Mouse (Mus musculus) kidney, embryonic 16.5 days (tissue): ENCODE results near the gene Ankrd2. TPM values are rescaled to one million over a fixed set of nuclear protein-coding genes. Genes with fewer than 3 reads are reported as not detected.

ENCODE experiments used
- ATAC-seq: fragments of 200-750 bp; cut with Nextera tagmentation; 2 replicates; pipeline ENCODE4 v1.8.0; 2017; ENCODE audit warnings: moderate TSS enrichment; ENCODE audit not compliant: low FRiP score, low TSS enrichment
- H3K27ac ChIP-seq: fragments of 300-500 bp; sonication (generic); 2 replicates; pipeline ENCODE4 v1.5.1; 2014; ENCODE audit warnings: low read length
- H3K27me3 ChIP-seq: fragments of 300-500 bp; sonication (generic); 2 replicates; pipeline ENCODE4 v1.6.1; 2014; ENCODE audit warnings: low read length, control low read depth, mixed read lengths; ENCODE audit not compliant: insufficient read depth
- H3K36me3 ChIP-seq: fragments of 300-500 bp; sonication (generic); 2 replicates; pipeline ENCODE4 v1.6.1; 2014; ENCODE audit warnings: low read length, control low read depth, mixed read lengths; ENCODE audit not compliant: insufficient read depth
- H3K4me1 ChIP-seq: fragments of 300-500 bp; sonication (generic); 2 replicates; pipeline ENCODE4 v1.6.1; 2014; ENCODE audit warnings: low read length, control low read depth, mixed read lengths; ENCODE audit not compliant: insufficient read depth
- H3K4me2 ChIP-seq: fragments of 300-500 bp; sonication (generic); replicated peaks from 2 replicates; pipeline ENCODE4 v1.6.1; 2014; ENCODE audit warnings: low read depth, low read length
- H3K4me3 ChIP-seq: fragments of 300-500 bp; sonication (generic); 2 replicates; pipeline ENCODE4 v1.5.1; 2014; ENCODE audit warnings: mild to moderate bottlenecking, low read length
- H3K9ac ChIP-seq: fragments of 300-500 bp; sonication (generic); replicated peaks from 2 replicates; pipeline ENCODE4 v1.6.1; 2014; ENCODE audit warnings: low read length
- H3K9me3 ChIP-seq: fragments of 300-500 bp; sonication (generic); 2 replicates; pipeline ENCODE4 v1.6.1; 2016; ENCODE audit warnings: low read length, control low read depth
- WGBS: fragments of 180-500 bp; shearing (Covaris S2); extraction: QIAGEN DNeasy Blood & Tissue Kit; methylation state at CpG from one replicate; pipeline ENCODE4 v1.1.7; 2014; 5-methylcytosine and 5-hydroxymethylcytosine counted together
- polyA plus RNA-seq: library from polyadenylated mRNA; unstranded; fragments of >200 nt; fragmentation: Nextera tagmentation; extraction: Ambion mirVana; gene quantifications from 2 replicates; pipeline ENCODE4 v1.2.1, GENCODE M21; 2015

Ankrd2 gene
- polyA plus RNA-seq = not detected in 2 replicates

GRCm38 (mm10) chr19:42035456-42036248, at the start of gene Ankrd2:
Ankrd2 (plus strand) TSS chr19:42036000.
- WGBS = 60% methylated on average over 19 of the region's 19 CpGs
- H3K4me2 ChIP-seq = no peak within 1 kb of the TSS
- peak; percentile 84 for ATAC-seq
- 0 out of 2 replicates have a peak, but pooled peaks cover 9% of the 10 kb centered on the region for H3K36me3 ChIP-seq
- no peaks in the 10 kb centered on the region for H3K9me3 ChIP-seq
- H3K9ac ChIP-seq = no peak within 1 kb of the TSS
- H3K4me3 ChIP-seq = no peak within 1 kb of the TSS
- H3K27ac ChIP-seq = 0 out of 2 replicates have a peak within 1 kb of the TSS, but pooled peaks have one; percentile 20
- H3K27me3 ChIP-seq = no peaks in the 10 kb centered on the region
- H3K4me1 ChIP-seq = 0 out of 2 replicates have a peak, but pooled peaks cover 7% of the 10 kb centered on the region

GRCm38 (mm10) chr19:41987206-41987605, 48.6 kb upstream of the Ankrd2 start:
- Histone ChIP-seq H3K27ac (peak overlapping the region; percentile 75), H3K27me3 (no peaks in the 10 kb centered on the region), H3K4me3 (no peak overlapping the region), H3K9me3 (no peaks in the 10 kb centered on the region), H3K4me2 (no peak overlapping the region), H3K4me1 (peaks cover 44% of the 10 kb centered on the region), H3K36me3 (no peaks in the 10 kb centered on the region), H3K9ac (0 out of 2 replicates have a peak overlapping the region, but pooled peaks have one; percentile 16)
- WGBS = 51% methylated on average over 4 of the region's 4 CpGs
- peak; percentile 82 for ATAC-seq

- no peak for ATAC-seq
Observed at GRCm38 (mm10) chr19:41989810-41990209, 46.0 kb upstream of the Ankrd2 start.

GRCm38 (mm10) chr19:41991926-41992477, 43.8 kb upstream of the Ankrd2 start:
- Histone ChIP-seq H3K27me3 (no peaks in the 10 kb centered on the region), H3K36me3 (no peaks in the 10 kb centered on the region), H3K9me3 (no peaks in the 10 kb centered on the region), H3K27ac (peak overlapping the region; percentile 94), H3K9ac (peak overlapping the region; percentile 28), H3K4me3 (no peak overlapping the region), H3K4me2 (peak overlapping the region; percentile 24; the same call in 1 of the 2 replicates), H3K4me1 (peaks cover 77% of the 10 kb centered on the region)
- 21% methylated on average over 6 of the region's 6 CpGs for WGBS
- peak; percentile 20; the same call in 1 of the 2 replicates for ATAC-seq

More at GRCm38 (mm10) chr19:41989810-41990209, 46.0 kb upstream of the Ankrd2 start:
- 72% methylated on average over 6 of the region's 6 CpGs for WGBS
- H3K9me3 ChIP-seq = no peaks in the 10 kb centered on the region
- H3K4me2 ChIP-seq = no peak overlapping the region
- no peak overlapping the region for H3K4me3 ChIP-seq
- no peak overlapping the region for H3K9ac ChIP-seq
- H3K36me3 ChIP-seq = no peaks in the 10 kb centered on the region
- H3K27ac ChIP-seq = no peak overlapping the region
- peaks cover 55% of the 10 kb centered on the region for H3K4me1 ChIP-seq
- no peaks in the 10 kb centered on the region for H3K27me3 ChIP-seq

GRCm38 (mm10) chr19:41992971-41993370, 42.8 kb upstream of the Ankrd2 start:
- Histone ChIP-seq H3K27me3 (no peaks in the 10 kb centered on the region), H3K27ac (peak overlapping the region; percentile 94; the same call in 1 of the 2 replicates), H3K9me3 (no peaks in the 10 kb centered on the region), H3K9ac (no peak overlapping the region), H3K4me2 (no peak overlapping the region), H3K36me3 (no peaks in the 10 kb centered on the region), H3K4me3 (no peak overlapping the region), H3K4me1 (peaks cover 78% of the 10 kb centered on the region)
- WGBS = 78% methylated on average over 2 of the region's 2 CpGs
- ATAC-seq = no peak

- Histone ChIP-seq H3K9ac (no peak overlapping the region), H3K4me3 (no peak overlapping the region), H3K4me1 (peaks cover 75% of the 10 kb centered on the region), H3K4me2 (no peak overlapping the region), H3K36me3 (no peaks in the 10 kb centered on the region), H3K27ac (peak overlapping the region; percentile 64), H3K27me3 (no peaks in the 10 kb centered on the region), H3K9me3 (no peaks in the 10 kb centered on the region)
- peak; percentile 65 for ATAC-seq
- 22% methylated on average over 6 of the region's 6 CpGs for WGBS
Observed at GRCm38 (mm10) chr19:41993484-41993883, 42.3 kb upstream of the Ankrd2 start.

GRCm38 (mm10) chr19:41994023-41994422, 41.8 kb upstream of the Ankrd2 start:
- no peaks in the 10 kb centered on the region for H3K27me3 ChIP-seq
- ATAC-seq = no peak
- 77% methylated on average over 7 of the region's 7 CpGs for WGBS
- no peak overlapping the region for H3K4me3 ChIP-seq
- no peak overlapping the region for H3K9ac ChIP-seq
- no peak overlapping the region for H3K4me2 ChIP-seq
- H3K36me3 ChIP-seq = no peaks in the 10 kb centered on the region
- peak overlapping the region; percentile 64 for H3K27ac ChIP-seq
- no peaks in the 10 kb centered on the region for H3K9me3 ChIP-seq
- peaks cover 79% of the 10 kb centered on the region for H3K4me1 ChIP-seq

GRCm38 (mm10) chr19:41995483-41995882, 40.3 kb upstream of the Ankrd2 start:
- no peak overlapping the region for H3K4me2 ChIP-seq
- no peaks in the 10 kb centered on the region for H3K36me3 ChIP-seq
- H3K9ac ChIP-seq = no peak overlapping the region
- no peak overlapping the region for H3K4me3 ChIP-seq
- H3K4me1 ChIP-seq = peaks cover 83% of the 10 kb centered on the region
- H3K27me3 ChIP-seq = no peaks in the 10 kb centered on the region
- WGBS = 25% methylated on average over 1 of the region's 1 CpGs
- H3K9me3 ChIP-seq = no peaks in the 10 kb centered on the region
- peak overlapping the region; percentile 83 for H3K27ac ChIP-seq
- ATAC-seq = no peak

GRCm38 (mm10) chr19:41997090-41997489, 38.7 kb upstream of the Ankrd2 start:
- H3K4me2 ChIP-seq = no peak overlapping the region
- no peaks in the 10 kb centered on the region for H3K9me3 ChIP-seq
- no peak overlapping the region for H3K4me3 ChIP-seq
- H3K9ac ChIP-seq = no peak overlapping the region
- H3K4me1 ChIP-seq = peaks cover 79% of the 10 kb centered on the region
- WGBS = 61% methylated on average over 10 of the region's 10 CpGs
- ATAC-seq = no peak
- H3K27ac ChIP-seq = no peak overlapping the region
- H3K36me3 ChIP-seq = no peaks in the 10 kb centered on the region
- no peaks in the 10 kb centered on the region for H3K27me3 ChIP-seq
